Mouse (Mus musculus) stomach, embryonic 14.5 days (tissue): ENCODE measurements around the gene Cnst. TPM values are rescaled to one million over a fixed set of nuclear protein-coding genes. Genes with fewer than 3 reads are reported as not detected.
A peak's percentile ranks its signal among the peaks of the same experiment; 100 is the strongest.

Experiments used
- ATAC-seq: fragments of 200-750 bp; cut with Nextera tagmentation; 2 replicates; pipeline ENCODE4 v1.8.0; 2017; ENCODE audit warnings: low read depth, moderate TSS enrichment; ENCODE audit not compliant: insufficient number of reproducible peaks, insufficient read depth, low FRiP score
- H3K27ac ChIP-seq: fragments of 300-500 bp; sonication (generic); 2 replicates; pipeline ENCODE4 v1.5.1; 2014; ENCODE audit warnings: mild to moderate bottlenecking, low read length, moderate library complexity, mixed read lengths
- H3K27me3 ChIP-seq: fragments of 300-500 bp; sonication (generic); 2 replicates; pipeline ENCODE4 v1.6.1; 2014; ENCODE audit warnings: low read length, control low read depth, mixed read lengths; ENCODE audit not compliant: control insufficient read depth, insufficient read depth
- H3K36me3 ChIP-seq: fragments of 300-500 bp; sonication (generic); 2 replicates; pipeline ENCODE4 v1.6.1; 2014; ENCODE audit warnings: mild to moderate bottlenecking, control low read depth, low read length, moderate library complexity, mixed read lengths; ENCODE audit not compliant: control insufficient read depth, insufficient read depth
- H3K4me1 ChIP-seq: fragments of 300-500 bp; sonication (generic); 2 replicates; pipeline ENCODE4 v1.6.1; 2014; ENCODE audit warnings: low read length, control low read depth, mixed read lengths; ENCODE audit not compliant: control insufficient read depth, insufficient read depth
- H3K4me2 ChIP-seq: fragments of 300-500 bp; sonication (generic); replicated peaks from 2 replicates; pipeline ENCODE4 v1.6.1; 2014; ENCODE audit warnings: low read depth, low read length, control low read depth
- H3K4me3 ChIP-seq: fragments of 300-500 bp; sonication (generic); 2 replicates; pipeline ENCODE4 v1.5.1; 2014; ENCODE audit warnings: low read depth, low read length, control low read depth
- H3K9ac ChIP-seq: fragments of 300-500 bp; sonication (generic); replicated peaks from 2 replicates; pipeline ENCODE4 v1.6.1; 2014; ENCODE audit warnings: low read depth, mild to moderate bottlenecking, control low read depth, low read length, moderate library complexity, mixed read lengths
- H3K9me3 ChIP-seq: fragments of 300-500 bp; sonication (generic); 2 replicates; pipeline ENCODE4 v1.6.1; 2016; ENCODE audit warnings: low read depth, low read length, control low read depth; ENCODE audit not compliant: control insufficient read depth
- WGBS: fragments of 180-500 bp; shearing (Covaris S2); extraction: QIAGEN DNeasy Blood & Tissue Kit; methylation state at CpG from one replicate; pipeline ENCODE4 v1.1.7; 2014; 5-methylcytosine and 5-hydroxymethylcytosine counted together
- polyA plus RNA-seq: library from polyadenylated mRNA; unstranded; fragments of >200 nt; fragmentation: Nextera tagmentation; extraction: Ambion mirVana; gene quantifications from 2 replicates; pipeline ENCODE4 v1.2.1, GENCODE M21; 2014

The Cnst gene
- polyA plus RNA-seq, 1 experiment from 2014 or later: 15.7 TPM

GRCm38 (mm10) chr1:179666971-179667370 is 120.8 kb downstream of the Cnst start:
- 69% methylated on average over 2 of the region's 2 CpGs for WGBS
- ATAC-seq: no peak
- Histone ChIP-seq H3K4me1 (peaks cover 8% of the 10 kb centered on the region), H3K4me3 (no peak overlapping the region), H3K27ac (no peak overlapping the region), H3K36me3 (no peaks in the 10 kb centered on the region; the same call in 1 of the 2 replicates), H3K4me2 (no peak overlapping the region), H3K27me3 (no peaks in the 10 kb centered on the region), H3K9ac (no peak overlapping the region), H3K9me3 (no peaks in the 10 kb centered on the region)

GRCm38 (mm10) chr1:179667450-179667849 is 121.3 kb downstream of the Cnst start:
- peak overlapping the region; percentile 84 for H3K9ac ChIP-seq
- no peak for ATAC-seq
- H3K4me2 ChIP-seq: peak overlapping the region; percentile 70
- peaks cover 8% of the 10 kb centered on the region for H3K4me1 ChIP-seq
- peak overlapping the region; percentile 64 for H3K27ac ChIP-seq
- no peaks in the 10 kb centered on the region; the same call in 1 of the 2 replicates for H3K36me3 ChIP-seq
- H3K4me3 ChIP-seq: peak overlapping the region; percentile 93
- no peaks in the 10 kb centered on the region for H3K9me3 ChIP-seq
- WGBS: 7% methylated on average over 7 of the region's 7 CpGs
- no peaks in the 10 kb centered on the region for H3K27me3 ChIP-seq

- Histone ChIP-seq H3K27me3 (no peaks in the 10 kb centered on the region), H3K4me1 (peaks cover 8% of the 10 kb centered on the region), H3K9me3 (no peaks in the 10 kb centered on the region), H3K27ac (peak within 1 kb of the TSS; percentile 64), H3K4me3 (peak within 1 kb of the TSS; percentile 93), H3K4me2 (peak within 1 kb of the TSS; percentile 70), H3K9ac (peak within 1 kb of the TSS; percentile 84), H3K36me3 (no peaks in the 10 kb centered on the region; the same call in 1 of the 2 replicates)
- peak; percentile 97 for ATAC-seq
- under 1% methylated on average over 81 of the region's 84 CpGs for WGBS
Observed at GRCm38 (mm10) chr1:179668013-179668805, 122.0 kb downstream of the Cnst start, which contains the start of gene Sccpdh. Sccpdh (plus strand) TSS chr1:179668210.

GRCm38 (mm10) chr1:179668836-179669537 is 122.8 kb downstream of the Cnst start:
- Histone ChIP-seq H3K4me3 (peak overlapping the region; percentile 93), H3K27ac (peak overlapping the region; percentile 64), H3K36me3 (peaks cover under 1% of the 10 kb centered on the region; the same call in 1 of the 2 replicates), H3K27me3 (no peaks in the 10 kb centered on the region), H3K4me1 (peaks cover 8% of the 10 kb centered on the region), H3K4me2 (peak overlapping the region; percentile 70), H3K9ac (peak overlapping the region; percentile 84), H3K9me3 (no peaks in the 10 kb centered on the region)
- WGBS: 19% methylated on average over 12 of the region's 12 CpGs
- no peak for ATAC-seq

- no peak for ATAC-seq
- Histone ChIP-seq H3K4me3 (no peak overlapping the region), H3K9me3 (no peaks in the 10 kb centered on the region), H3K4me2 (no peak overlapping the region), H3K9ac (no peak overlapping the region), H3K27me3 (no peaks in the 10 kb centered on the region), H3K27ac (no peak overlapping the region), H3K4me1 (peaks cover 5% of the 10 kb centered on the region), H3K36me3 (peaks cover 21% of the 10 kb centered on the region)
- WGBS: 87% methylated on average over 3 of the region's 3 CpGs
Observed at GRCm38 (mm10) chr1:179674355-179674754, 128.2 kb downstream of the Cnst start.

GRCm38 (mm10) chr1:179677031-179677430 is 130.9 kb downstream of the Cnst start:
- H3K27ac ChIP-seq: no peak overlapping the region
- no peak for ATAC-seq
- H3K4me2 ChIP-seq: no peak overlapping the region
- H3K9me3 ChIP-seq: no peaks in the 10 kb centered on the region
- no peak overlapping the region for H3K4me3 ChIP-seq
- H3K9ac ChIP-seq: no peak overlapping the region
- no peaks in the 10 kb centered on the region for H3K4me1 ChIP-seq
- WGBS: 92% methylated on average over 2 of the region's 2 CpGs
- peaks cover 38% of the 10 kb centered on the region for H3K36me3 ChIP-seq
- H3K27me3 ChIP-seq: no peaks in the 10 kb centered on the region

Other genes with a start within 250 kb of the Cnst start
- 22.9 and 24.0 TPM in 2 replicates for gene Smyd3, start 28.3 kb upstream of the Cnst start, polyA plus RNA-seq
- 31.7 and 34.5 TPM in 2 replicates for gene Tfb2m, start 103 bp upstream of the Cnst start, polyA plus RNA-seq
- gene Sccpdh, start 121.8 kb downstream of the Cnst start, polyA plus RNA-seq: 68.4 and 69.0 TPM in 2 replicates
- gene Kif28, start 198.9 kb downstream of the Cnst start, polyA plus RNA-seq: not detected in 2 replicates